Mouse (Mus musculus): ENCODE data around the gene Olr1. TPM values are rescaled to one million over a fixed set of nuclear protein-coding genes. Genes with fewer than 3 reads are reported as not detected.

The Olr1 gene
- polyA plus RNA-seq, 1 experiment: not detected

Other genes starting within 250 kb of the Olr1 start
- 1.5 and 1.7 TPM in 2 replicates for gene Cd69, start 231.7 kb downstream of the Olr1 start, polyA plus RNA-seq (2012; rRNA removed)
- not detected in 2 replicates for gene 4922502D21Rik, start 175.4 kb downstream of the Olr1 start, polyA plus RNA-seq (2012; rRNA removed)
- 0.52 and 0.73 TPM in 2 replicates for gene Clec12a, start 164.5 kb downstream of the Olr1 start, polyA plus RNA-seq (2012; rRNA removed)
- gene Clec12b, start 121.3 kb downstream of the Olr1 start, polyA plus RNA-seq (2012; rRNA removed): not detected in 2 replicates
- gene Clec1b, start 109.9 kb downstream of the Olr1 start, polyA plus RNA-seq (2012; rRNA removed): 0.12 and 0.34 TPM in 2 replicates
- gene Clec9a, start 98.3 kb downstream of the Olr1 start, polyA plus RNA-seq (2012; rRNA removed): 0.60 and 0.99 TPM in 2 replicates
- 0.24 and 0.58 TPM in 2 replicates for gene Clec1a, start 55.2 kb downstream of the Olr1 start, polyA plus RNA-seq (2012; rRNA removed)
- gene Tmem52b, start 5.4 kb upstream of the Olr1 start, polyA plus RNA-seq (2012; rRNA removed): not detected in 2 replicates
- gene Gabarapl1, start 26.0 kb upstream of the Olr1 start, polyA plus RNA-seq (2012; rRNA removed): 20.2 and 21.5 TPM in 2 replicates
- gene Klre1, start 70.7 kb upstream of the Olr1 start, polyA plus RNA-seq (2012; rRNA removed): 0.16 and 0.19 TPM in 2 replicates
- gene Klrd1, start 84.6 kb upstream of the Olr1 start, polyA plus RNA-seq (2012; rRNA removed): 0.36 and 0.91 TPM in 2 replicates
- gene Klrk1, start 116.7 kb upstream of the Olr1 start, polyA plus RNA-seq (2012; rRNA removed): 0.15 and 0.18 TPM in 2 replicates
- not detected in 2 replicates for gene Klrc3, start 136.2 kb upstream of the Olr1 start, polyA plus RNA-seq (2012; rRNA removed)
- 0.19 TPM in 1 of 2 replicates, not detected in the other for gene Klrc2, start 153.5 kb upstream of the Olr1 start, polyA plus RNA-seq (2012; rRNA removed)
- gene Klrc1, start 171.8 kb upstream of the Olr1 start, polyA plus RNA-seq (2012; rRNA removed): 0.10 and 0.18 TPM in 2 replicates
- gene Klri1, start 210.0 kb upstream of the Olr1 start, polyA plus RNA-seq (2012; rRNA removed): 0.14 and 0.19 TPM in 2 replicates
- gene Klri2, start 233.3 kb upstream of the Olr1 start, polyA plus RNA-seq (2012; rRNA removed): 0.01 TPM in 1 of 2 replicates, not detected in the other

All from large intestine, adult 2 months (tissue).